Mouse (Mus musculus) liver, embryonic 15.5 days (tissue): ENCODE data around the gene Tsc22d3. TPM values are rescaled to one million over a fixed set of nuclear protein-coding genes. Genes with fewer than 3 reads are reported as not detected.

Source experiments
- ATAC-seq: fragments of 200-750 bp; cut with Nextera tagmentation; 2 replicates; pipeline ENCODE4 v1.8.0; 2017; ENCODE audit warnings: moderate number of reproducible peaks, mild to moderate bottlenecking, moderate library complexity; ENCODE audit not compliant: insufficient read depth
- H3K27ac ChIP-seq: fragments of 300-500 bp; sonication (generic); replicated peaks from 2 replicates; pipeline ENCODE4 v1.5.1; 2015; ENCODE audit warnings: mild to moderate bottlenecking, inconsistent platforms
- H3K27me3 ChIP-seq: fragments of 300-500 bp; sonication (generic); 2 replicates; pipeline ENCODE4 v1.6.1; 2015; ENCODE audit warnings: mild to moderate bottlenecking, inconsistent platforms
- H3K36me3 ChIP-seq: fragments of 300-500 bp; sonication (generic); replicated peaks from 2 replicates; pipeline ENCODE4 v1.6.1; 2015; ENCODE audit warnings: moderate library complexity, mild to moderate bottlenecking, inconsistent platforms
- H3K4me1 ChIP-seq: fragments of 300-500 bp; sonication (generic); replicated peaks from 2 replicates; pipeline ENCODE4 v1.6.1; 2015; ENCODE audit warnings: inconsistent platforms
- H3K4me2 ChIP-seq: fragments of 300-500 bp; sonication (generic); 2 replicates; pipeline ENCODE4 v1.6.1; 2015; ENCODE audit warnings: moderate library complexity, mild to moderate bottlenecking, inconsistent platforms
- H3K4me3 ChIP-seq: fragments of 300-500 bp; sonication (generic); replicated peaks from 2 replicates; pipeline ENCODE4 v1.5.1; 2015; ENCODE audit warnings: mild to moderate bottlenecking, inconsistent platforms
- H3K9ac ChIP-seq: fragments of 300-500 bp; sonication (generic); 2 replicates; pipeline ENCODE4 v1.6.1; 2015; ENCODE audit warnings: moderate library complexity, mild to moderate bottlenecking, inconsistent platforms
- H3K9me3 ChIP-seq: fragments of 300-500 bp; sonication (generic); replicated peaks from 2 replicates; pipeline ENCODE4 v1.6.1; 2016; ENCODE audit warnings: inconsistent platforms
- WGBS: fragments of 180-500 bp; shearing (Covaris S2); methylation state at CpG from one replicate; pipeline ENCODE4 v1.1.7; 2015; ENCODE audit warnings: mixed read lengths; ENCODE audit not compliant: insufficient replicate concordance; 5-methylcytosine and 5-hydroxymethylcytosine counted together
- polyA plus RNA-seq: library from polyadenylated mRNA; unstranded; fragments of >200 nt; fragmentation: Nextera tagmentation; extraction: Ambion mirVana; gene quantifications from 2 replicates; pipeline ENCODE4 v1.2.1, GENCODE M21; 2015

Tsc22d3 gene
- polyA plus RNA-seq, 1 experiment from 2014 or later: 18.1 TPM

DNA sequence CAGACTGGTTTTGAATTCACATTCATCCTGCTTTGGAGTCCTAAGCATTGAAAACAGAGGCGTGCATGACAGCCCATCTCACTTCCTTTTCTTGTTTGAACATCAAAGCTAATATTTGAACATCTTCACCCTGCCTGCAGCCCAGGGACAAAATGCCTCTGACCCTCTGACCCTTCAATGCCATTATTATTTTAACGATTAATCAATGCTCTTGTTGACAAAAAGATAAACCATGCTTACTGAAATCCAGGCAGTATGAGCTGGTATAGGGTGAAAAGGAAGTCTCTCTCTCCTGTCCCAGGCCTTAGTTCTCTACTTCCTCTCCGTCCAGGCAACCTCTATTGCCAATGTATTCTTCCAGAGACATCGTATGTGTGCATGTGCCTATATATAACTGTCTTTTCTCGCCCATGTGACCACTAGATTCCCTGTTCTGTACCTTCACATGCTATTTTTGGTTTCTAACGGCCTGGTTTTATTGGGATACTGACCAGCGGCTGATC, 106.9 kb downstream of the Tsc22d3 start:
- 33% methylated on average over 7 of the region's 7 CpGs for WGBS
- H3K4me1 ChIP-seq: 0 out of 2 replicates have a peak, but pooled peaks cover 4% of the 10 kb centered on the region
- no peak overlapping the region for H3K4me2 ChIP-seq
- no peaks in the 10 kb centered on the region for H3K9me3 ChIP-seq
- no peak overlapping the region for H3K4me3 ChIP-seq
- H3K27me3 ChIP-seq: no peaks in the 10 kb centered on the region
- H3K36me3 ChIP-seq: no peaks in the 10 kb centered on the region
- H3K27ac ChIP-seq: no peak overlapping the region
- no peak overlapping the region for H3K9ac ChIP-seq
- ATAC-seq: no peak

DNA sequence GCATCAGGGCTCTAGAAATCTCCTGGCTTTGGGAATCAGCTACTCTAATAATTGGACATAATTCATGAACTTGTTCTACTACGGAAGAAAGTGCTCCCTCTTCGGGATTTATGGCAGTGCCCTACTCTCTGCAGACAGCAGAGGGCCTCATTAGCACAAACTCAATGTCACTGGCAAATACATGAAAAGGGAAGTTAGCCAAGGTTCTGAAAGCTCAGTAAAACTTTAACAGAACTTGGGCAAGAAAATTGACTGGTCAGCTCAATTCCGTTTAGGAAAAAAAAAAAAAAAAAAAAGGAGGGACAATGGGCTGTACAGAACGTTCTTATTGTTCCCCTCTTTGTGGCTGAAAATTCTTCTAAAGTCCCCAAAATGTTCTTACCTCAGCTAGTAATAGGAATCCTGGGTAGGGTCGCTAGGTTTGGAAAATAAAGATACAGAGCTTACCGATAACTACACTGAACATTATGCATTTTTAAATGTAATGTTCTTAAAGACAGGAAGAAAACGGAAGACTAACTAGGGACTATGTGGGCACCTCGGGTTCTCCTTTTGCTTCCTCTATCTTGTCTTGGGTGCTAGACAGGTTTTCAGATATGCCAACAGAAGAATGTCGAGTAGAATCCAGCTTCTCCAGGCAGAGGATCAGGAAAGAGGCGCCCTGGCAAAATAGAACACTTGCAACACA, 108.4 kb downstream of the Tsc22d3 start:
- no peaks in the 10 kb centered on the region for H3K36me3 ChIP-seq
- WGBS: 28% methylated on average over 10 of the region's 10 CpGs

DNA sequence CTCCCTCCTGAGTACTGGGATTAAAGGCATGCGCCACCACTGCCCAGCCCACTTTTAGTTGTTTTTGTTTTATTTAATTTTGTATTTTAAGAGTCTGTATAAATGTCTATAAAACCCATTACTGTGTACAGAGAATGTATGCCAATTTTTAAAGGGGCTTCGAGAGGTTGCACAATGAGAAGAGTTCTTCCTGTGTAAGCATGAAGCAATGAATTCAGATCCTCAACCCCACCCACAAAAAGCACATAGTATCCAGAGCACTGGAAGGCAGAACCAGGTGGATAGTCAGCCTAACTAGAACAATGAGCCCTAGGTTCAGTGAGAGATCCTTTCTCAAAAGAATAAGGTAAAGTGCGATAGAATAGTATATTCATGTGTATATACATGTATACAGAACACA, 110.3 kb downstream of the Tsc22d3 start:
- Histone ChIP-seq H3K9ac (no peak overlapping the region), H3K4me3 (no peak overlapping the region), H3K36me3 (no peaks in the 10 kb centered on the region), H3K4me1 (0 out of 2 replicates have a peak, but pooled peaks cover 4% of the 10 kb centered on the region), H3K27ac (no peak overlapping the region), H3K4me2 (no peak overlapping the region), H3K9me3 (no peaks in the 10 kb centered on the region), H3K27me3 (no peaks in the 10 kb centered on the region)
- ATAC-seq: no peak
- 66% methylated on average over 3 of the region's 3 CpGs for WGBS

More for the DNA sequence above, 108.4 kb downstream of the Tsc22d3 start:
- Histone ChIP-seq H3K4me3 (no peak overlapping the region), H3K27ac (no peak overlapping the region), H3K27me3 (no peaks in the 10 kb centered on the region), H3K4me2 (no peak overlapping the region), H3K9ac (no peak overlapping the region), H3K9me3 (no peaks in the 10 kb centered on the region), H3K4me1 (0 out of 2 replicates have a peak, but pooled peaks cover 4% of the 10 kb centered on the region)
- no peak for ATAC-seq

Other genes starting within 250 kb of the Tsc22d3 start
- gene Prps1, start 144.0 kb downstream of the Tsc22d3 start, polyA plus RNA-seq: 32.4 and 33.6 TPM in 2 replicates
- 0.36 and 0.51 TPM in 2 replicates for gene Mid2, start 63.9 kb upstream of the Tsc22d3 start, polyA plus RNA-seq
- gene Tex13b, start 212.8 kb upstream of the Tsc22d3 start, polyA plus RNA-seq: not detected in 2 replicates